Mouse (Mus musculus) MN1 (cell line): ENCODE data around the gene Ear14.
"Not testable (repeated sequence)": the region's sequence is repeated elsewhere in the genome, so short reads cannot be mapped to it uniquely, and the experiment has no call there.

Source experiments
- DNase-seq: peaks from one replicate; pipeline ENCODE4 v3.0.0-alpha.2; 2016; ENCODE audit warnings: low spot score

The Ear14 gene

GRCm38 (mm10) chr14:51203115-51203514, at the start of gene Ear14:
Ear14 (plus strand) TSS chr14:51203391.
- no peak for DNase-seq

GRCm38 (mm10) chr14:51156056-51156735, 47.0 kb upstream of the Ear14 start:
- no peak for DNase-seq

GRCm38 (mm10) chr14:51156736-51157068, 46.5 kb upstream of the Ear14 start:
- no peak for DNase-seq

- DNase-seq: no peak
These were observed 46.1 kb upstream of the Ear14 start for GRCm38 (mm10) chr14:51157072-51157471.

- not testable (repeated sequence) for DNase-seq
These were observed 41.2 kb upstream of the Ear14 start, which contains the start of gene Rnase2b for GRCm38 (mm10) chr14:51161976-51162375. Rnase2b (plus strand) TSS chr14:51162260.

- not testable (repeated sequence) for DNase-seq
These were observed 39.9 kb upstream of the Ear14 start for GRCm38 (mm10) chr14:51163323-51163722.

GRCm38 (mm10) chr14:51165435-51165834, 37.8 kb upstream of the Ear14 start:
- no peak for DNase-seq

- no peak for DNase-seq
These were observed 37.1 kb upstream of the Ear14 start for GRCm38 (mm10) chr14:51166068-51166467.

GRCm38 (mm10) chr14:51172095-51172865, 30.9 kb upstream of the Ear14 start:
- not testable (repeated sequence) for DNase-seq

GRCm38 (mm10) chr14:51172947-51173346, 30.2 kb upstream of the Ear14 start:
- not testable (repeated sequence) for DNase-seq

GRCm38 (mm10) chr14:51173843-51174242, 29.3 kb upstream of the Ear14 start:
- no peak for DNase-seq

- not testable (repeated sequence) for DNase-seq
These were observed 22.1 kb upstream of the Ear14 start for GRCm38 (mm10) chr14:51181051-51181450.

GRCm38 (mm10) chr14:51195681-51196080, 7.5 kb upstream of the Ear14 start:
- no peak for DNase-seq

GRCm38 (mm10) chr14:51199098-51200023, 3.8 kb upstream of the Ear14 start, which contains the start of gene Ang2:
Ang2 (minus strand) TSS chr14:51199148.
- no peak for DNase-seq

GRCm38 (mm10) chr14:51200054-51200453, 3.1 kb upstream of the Ear14 start:
- no peak for DNase-seq

- no peak for DNase-seq
These were observed 2.7 kb upstream of the Ear14 start for GRCm38 (mm10) chr14:51200466-51200865.

GRCm38 (mm10) chr14:51220075-51220474, 16.9 kb downstream of the Ear14 start:
- DNase-seq: not testable (repeated sequence)

- DNase-seq: not testable (repeated sequence)
These were observed 26.5 kb downstream of the Ear14 start for GRCm38 (mm10) chr14:51229657-51230056.

- DNase-seq: not testable (repeated sequence)
These were observed 34.3 kb downstream of the Ear14 start for GRCm38 (mm10) chr14:51237488-51237887.

- DNase-seq: no peak
These were observed 37.7 kb downstream of the Ear14 start for GRCm38 (mm10) chr14:51240899-51241298.

- no peak for DNase-seq
These were observed 44.5 kb downstream of the Ear14 start for GRCm38 (mm10) chr14:51247736-51248135.

GRCm38 (mm10) chr14:51250348-51250747, 47.2 kb downstream of the Ear14 start:
- no peak for DNase-seq
